Mouse (Mus musculus): Measurements from ENCODE around the gene Cox10. TPM values are rescaled to one million over a fixed set of nuclear protein-coding genes. Genes with fewer than 3 reads are reported as not detected.
A peak's percentile ranks its signal among the peaks of the same experiment; 100 is the strongest.

Gene Cox10
- polyA plus RNA-seq, 1 experiment from 2014 or later = 42.7 TPM

GRCm38 (mm10) chr11:63967641-63968387, 111.5 kb downstream of the Cox10 start:
- H3K27ac ChIP-seq (ENCODE audit: low read length) = no peak overlapping the region
- no peak overlapping the region for H3K4me3 ChIP-seq (ENCODE audit: low read length)
- WGBS = 76% methylated on average over 9 of the region's 9 CpGs

GRCm38 (mm10) chr11:63965437-63965836, 113.8 kb downstream of the Cox10 start:
- no peak overlapping the region for H3K27ac ChIP-seq (ENCODE audit: low read length)
- no peak for ATAC-seq (replicated peaks; ENCODE audit: extremely low read depth, insufficient read depth, low FRiP score)
- H3K4me2 ChIP-seq (ENCODE audit: low read depth, low read length) = no peak overlapping the region
- H3K9ac ChIP-seq (ENCODE audit: low read length) = no peak overlapping the region
- no peaks in the 10 kb centered on the region for H3K9me3 ChIP-seq (replicated peaks; ENCODE audit: control insufficient read depth, low read length)
- no peaks in the 10 kb centered on the region for H3K4me1 ChIP-seq (ENCODE audit: control insufficient read depth, insufficient read depth, low read length)
- no peak overlapping the region for H3K4me3 ChIP-seq (ENCODE audit: low read length)
- WGBS = 60% methylated on average over 5 of the region's 5 CpGs
- H3K27me3 ChIP-seq (ENCODE audit: control insufficient read depth, insufficient read depth, low read length) = no peaks in the 10 kb centered on the region
- H3K36me3 ChIP-seq (ENCODE audit: control insufficient read depth, insufficient read depth) = peaks cover 5% of the 10 kb centered on the region; the same call in 1 of the 2 replicates

More at GRCm38 (mm10) chr11:63967641-63968387, 111.5 kb downstream of the Cox10 start:
- Histone ChIP-seq H3K9ac (ENCODE audit: low read length) (no peak overlapping the region), H3K4me2 (ENCODE audit: low read depth, low read length) (no peak overlapping the region), H3K9me3 (replicated peaks; ENCODE audit: control insufficient read depth, low read length) (no peaks in the 10 kb centered on the region), H3K4me1 (ENCODE audit: control insufficient read depth, insufficient read depth, low read length) (no peaks in the 10 kb centered on the region), H3K27me3 (ENCODE audit: control insufficient read depth, insufficient read depth, low read length) (no peaks in the 10 kb centered on the region), H3K36me3 (ENCODE audit: control insufficient read depth, insufficient read depth) (peaks cover 2% of the 10 kb centered on the region; the same call in 1 of the 2 replicates)
- no peak for ATAC-seq (replicated peaks; ENCODE audit: extremely low read depth, insufficient read depth, low FRiP score)

DNA sequence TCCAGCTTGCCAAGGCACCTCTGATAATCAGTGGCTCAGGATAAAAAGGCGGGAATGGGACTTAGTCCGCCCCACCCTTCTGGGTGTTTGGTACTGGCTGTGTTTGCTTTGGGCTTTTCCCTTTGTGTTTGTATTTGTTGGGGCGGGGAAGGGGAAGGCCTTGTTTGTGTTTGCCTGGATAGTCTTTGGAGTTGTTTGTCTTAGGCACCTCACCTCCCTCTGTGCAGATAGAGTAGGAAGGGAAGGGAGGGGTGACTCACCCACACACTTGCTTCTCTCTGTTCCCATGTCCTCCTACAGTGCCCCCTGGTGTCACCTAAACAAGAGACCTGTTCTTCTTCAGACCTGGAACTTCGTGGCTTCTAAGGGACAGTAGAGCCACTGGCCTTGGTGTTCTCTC, 122.1 kb downstream of the Cox10 start:
- Histone ChIP-seq H3K4me1 (ENCODE audit: control insufficient read depth, insufficient read depth, low read length) (peaks cover 3% of the 10 kb centered on the region; the same call in 1 of the 2 replicates), H3K27ac (ENCODE audit: low read length) (no peak overlapping the region), H3K27me3 (ENCODE audit: control insufficient read depth, insufficient read depth, low read length) (no peaks in the 10 kb centered on the region), H3K4me2 (ENCODE audit: low read depth, low read length) (no peak overlapping the region), H3K9me3 (replicated peaks; ENCODE audit: control insufficient read depth, low read length) (no peaks in the 10 kb centered on the region), H3K36me3 (ENCODE audit: control insufficient read depth, insufficient read depth) (no peaks in the 10 kb centered on the region), H3K9ac (ENCODE audit: low read length) (no peak overlapping the region), H3K4me3 (ENCODE audit: low read length) (no peak overlapping the region)
- WGBS = 53% methylated on average over 4 of the region's 4 CpGs
- ATAC-seq (replicated peaks; ENCODE audit: extremely low read depth, insufficient read depth, low FRiP score) = no peak; the same call in 1 of the 2 replicates

DNA sequence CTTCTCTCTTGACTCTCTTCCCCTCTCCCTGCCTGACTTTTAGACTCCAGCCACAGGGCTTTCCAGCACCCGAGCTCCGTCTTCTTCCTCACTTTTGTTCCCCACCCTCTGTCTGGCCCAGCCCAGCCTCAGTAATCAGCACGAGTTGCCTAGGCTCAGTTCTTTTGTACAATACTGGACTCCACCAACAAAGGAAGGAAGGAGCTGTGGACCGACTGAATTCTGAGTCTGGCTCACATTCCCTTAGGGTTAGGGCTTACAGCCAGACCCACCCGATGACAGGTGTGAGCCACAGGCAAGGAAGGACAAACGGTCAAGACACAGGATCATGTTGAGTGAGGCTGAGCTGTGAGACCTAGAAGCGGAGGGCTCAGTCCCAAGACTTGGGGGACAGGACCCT, 122.5 kb downstream of the Cox10 start:
- Histone ChIP-seq H3K4me3 (ENCODE audit: low read length) (no peak overlapping the region), H3K27me3 (ENCODE audit: control insufficient read depth, insufficient read depth, low read length) (no peaks in the 10 kb centered on the region), H3K36me3 (ENCODE audit: control insufficient read depth, insufficient read depth) (no peaks in the 10 kb centered on the region), H3K4me2 (ENCODE audit: low read depth, low read length) (no peak overlapping the region), H3K27ac (ENCODE audit: low read length) (no peak overlapping the region), H3K9ac (ENCODE audit: low read length) (no peak overlapping the region), H3K9me3 (replicated peaks; ENCODE audit: control insufficient read depth, low read length) (no peaks in the 10 kb centered on the region), H3K4me1 (ENCODE audit: control insufficient read depth, insufficient read depth, low read length) (peaks cover 6% of the 10 kb centered on the region; the same call in 1 of the 2 replicates)
- WGBS = 34% methylated on average over 7 of the region's 7 CpGs
- no peak for ATAC-seq (replicated peaks; ENCODE audit: extremely low read depth, insufficient read depth, low FRiP score)

DNA sequence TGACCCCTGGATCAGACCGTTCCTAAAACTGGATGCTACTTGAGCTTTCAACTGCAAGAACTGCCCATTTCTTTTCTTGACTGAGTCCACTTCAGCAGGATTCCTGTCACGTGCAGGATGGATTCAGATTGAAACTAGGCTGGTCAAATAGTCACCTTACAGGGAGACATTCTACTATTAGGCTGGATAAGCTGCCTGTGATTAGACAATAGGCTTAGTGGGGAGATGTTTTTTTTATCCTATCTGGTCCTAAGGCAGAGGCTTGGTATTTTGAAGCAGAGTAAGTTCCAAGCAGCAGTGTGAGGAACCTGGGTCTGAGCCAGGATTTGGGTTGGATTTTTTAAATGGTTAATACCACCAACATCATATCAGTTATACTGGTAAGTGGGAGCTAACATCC, 125.4 kb downstream of the Cox10 start:
- H3K9me3 ChIP-seq (replicated peaks; ENCODE audit: control insufficient read depth, low read length) = no peaks in the 10 kb centered on the region
- ATAC-seq (replicated peaks; ENCODE audit: extremely low read depth, insufficient read depth, low FRiP score) = no peak
- no peak overlapping the region for H3K9ac ChIP-seq (ENCODE audit: low read length)
- no peaks in the 10 kb centered on the region for H3K36me3 ChIP-seq (ENCODE audit: control insufficient read depth, insufficient read depth)
- H3K27me3 ChIP-seq (ENCODE audit: control insufficient read depth, insufficient read depth, low read length) = no peaks in the 10 kb centered on the region
- H3K4me1 ChIP-seq (ENCODE audit: control insufficient read depth, insufficient read depth, low read length) = peaks cover 6% of the 10 kb centered on the region; the same call in 1 of the 2 replicates
- no peak overlapping the region for H3K4me3 ChIP-seq (ENCODE audit: low read length)
- 84% methylated on average over 2 of the region's 2 CpGs for WGBS
- H3K4me2 ChIP-seq (ENCODE audit: low read depth, low read length) = no peak overlapping the region
- H3K27ac ChIP-seq (ENCODE audit: low read length) = no peak overlapping the region

DNA sequence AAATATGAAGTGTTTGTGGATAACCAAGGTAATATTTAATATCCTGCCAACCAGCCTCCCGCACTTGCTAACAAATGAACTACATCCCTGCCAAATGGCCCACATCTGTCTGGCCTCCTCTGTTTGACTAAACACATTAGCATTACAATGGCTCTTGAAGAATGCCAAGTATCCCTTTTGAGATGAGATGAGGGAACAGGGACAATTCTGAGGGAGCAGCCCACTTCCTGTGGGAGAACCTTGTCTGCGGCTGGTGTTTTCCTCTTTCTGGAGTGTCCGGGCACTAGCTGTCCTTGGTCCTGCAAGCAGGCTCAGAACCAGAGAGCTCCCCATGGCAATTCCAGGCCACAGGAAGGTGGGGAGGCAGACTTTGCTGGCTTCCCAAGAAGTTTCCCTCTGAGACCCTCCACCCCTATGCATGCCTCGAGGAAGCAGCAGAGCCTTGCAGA, 126.5 kb downstream of the Cox10 start:
- H3K4me2 ChIP-seq (ENCODE audit: low read depth, low read length) = peak overlapping the region; percentile 45; the same call in 1 of the 2 replicates
- H3K9ac ChIP-seq (ENCODE audit: low read length) = no peak overlapping the region
- H3K4me3 ChIP-seq (ENCODE audit: low read length) = no peak overlapping the region
- ATAC-seq (replicated peaks; ENCODE audit: extremely low read depth, insufficient read depth, low FRiP score) = no peak
- 58% methylated on average over 4 of the region's 4 CpGs for WGBS
- H3K36me3 ChIP-seq (ENCODE audit: control insufficient read depth, insufficient read depth) = no peaks in the 10 kb centered on the region
- H3K27me3 ChIP-seq (ENCODE audit: control insufficient read depth, insufficient read depth, low read length) = no peaks in the 10 kb centered on the region
- H3K27ac ChIP-seq (ENCODE audit: low read length) = no peak overlapping the region
- H3K9me3 ChIP-seq (replicated peaks; ENCODE audit: control insufficient read depth, low read length) = no peaks in the 10 kb centered on the region
- peaks cover 6% of the 10 kb centered on the region; the same call in 1 of the 2 replicates for H3K4me1 ChIP-seq (ENCODE audit: control insufficient read depth, insufficient read depth, low read length)

- peak overlapping the region; percentile 45 for H3K4me2 ChIP-seq (ENCODE audit: low read depth, low read length)
- H3K9me3 ChIP-seq (replicated peaks; ENCODE audit: control insufficient read depth, low read length) = no peaks in the 10 kb centered on the region
- H3K36me3 ChIP-seq (ENCODE audit: control insufficient read depth, insufficient read depth) = no peaks in the 10 kb centered on the region
- 8% methylated on average over 19 of the region's 19 CpGs for WGBS
- H3K4me3 ChIP-seq (ENCODE audit: low read length) = peak overlapping the region; percentile 33
- peak; percentile 76 for ATAC-seq (replicated peaks; ENCODE audit: extremely low read depth, insufficient read depth, low FRiP score)
- H3K4me1 ChIP-seq (ENCODE audit: control insufficient read depth, insufficient read depth, low read length) = peaks cover 12% of the 10 kb centered on the region
- no peak overlapping the region for H3K9ac ChIP-seq (ENCODE audit: low read length)
- H3K27ac ChIP-seq (ENCODE audit: low read length) = no peak overlapping the region
- no peaks in the 10 kb centered on the region for H3K27me3 ChIP-seq (ENCODE audit: control insufficient read depth, insufficient read depth, low read length)
Measured at GRCm38 (mm10) chr11:63951831-63952631, 127.2 kb downstream of the Cox10 start.

DNA sequence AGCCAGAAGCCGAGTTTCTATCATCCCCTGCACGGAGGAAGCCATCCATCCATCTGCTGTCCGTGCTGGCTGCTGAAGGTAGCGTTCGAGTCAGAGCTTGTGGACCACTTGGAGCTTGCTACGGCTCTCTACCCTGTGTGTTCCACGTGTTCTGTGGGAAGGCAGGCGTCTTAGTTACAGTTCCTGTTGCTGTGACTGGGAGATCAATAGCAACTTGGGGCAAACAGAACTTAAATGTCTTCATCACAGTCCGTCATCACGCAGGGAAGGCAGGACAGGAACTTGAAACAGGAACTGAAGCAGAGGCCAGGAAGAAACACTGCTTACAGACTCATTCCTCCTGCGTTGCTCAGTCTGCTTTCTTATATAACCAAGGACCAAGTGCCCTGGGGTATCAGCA, 130.9 kb downstream of the Cox10 start:
- Histone ChIP-seq H3K9me3 (replicated peaks; ENCODE audit: control insufficient read depth, low read length) (no peaks in the 10 kb centered on the region), H3K4me3 (ENCODE audit: low read length) (no peak overlapping the region), H3K4me1 (ENCODE audit: control insufficient read depth, insufficient read depth, low read length) (peaks cover 17% of the 10 kb centered on the region), H3K9ac (ENCODE audit: low read length) (no peak overlapping the region), H3K27me3 (ENCODE audit: control insufficient read depth, insufficient read depth, low read length) (no peaks in the 10 kb centered on the region), H3K27ac (ENCODE audit: low read length) (no peak overlapping the region), H3K36me3 (ENCODE audit: control insufficient read depth, insufficient read depth) (no peaks in the 10 kb centered on the region), H3K4me2 (ENCODE audit: low read depth, low read length) (no peak overlapping the region)
- no peak for ATAC-seq (replicated peaks; ENCODE audit: extremely low read depth, insufficient read depth, low FRiP score)
- WGBS = 86% methylated on average over 11 of the region's 11 CpGs

DNA sequence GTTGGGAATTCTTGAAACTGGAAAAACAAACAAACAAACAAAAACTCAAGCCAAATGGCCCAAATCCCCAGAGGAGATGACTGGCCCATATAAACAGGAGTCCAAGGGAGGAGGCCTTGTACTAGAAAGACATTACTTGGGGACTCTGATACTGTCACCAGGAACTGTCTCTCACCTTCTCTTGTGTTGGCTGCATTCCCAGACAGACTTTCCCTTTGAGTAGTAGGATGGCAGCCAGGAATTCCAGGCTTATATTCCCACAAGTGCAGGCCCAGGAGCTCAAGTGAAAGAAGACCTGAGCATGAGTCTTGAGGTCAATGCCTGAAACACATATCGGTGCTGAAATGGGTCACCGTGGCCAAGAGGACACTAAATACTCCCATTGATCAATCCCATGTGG, 132.2 kb downstream of the Cox10 start:
- Histone ChIP-seq H3K27ac (ENCODE audit: low read length) (peak overlapping the region; percentile 36; the same call in 1 of the 2 replicates), H3K4me1 (ENCODE audit: control insufficient read depth, insufficient read depth, low read length) (peaks cover 14% of the 10 kb centered on the region)
- 37% methylated on average over 2 of the region's 2 CpGs for WGBS

More for the DNA sequence above, 132.2 kb downstream of the Cox10 start:
- Histone ChIP-seq H3K36me3 (ENCODE audit: control insufficient read depth, insufficient read depth) (no peaks in the 10 kb centered on the region), H3K4me3 (ENCODE audit: low read length) (no peak overlapping the region), H3K4me2 (ENCODE audit: low read depth, low read length) (no peak overlapping the region), H3K9me3 (replicated peaks; ENCODE audit: control insufficient read depth, low read length) (no peaks in the 10 kb centered on the region), H3K9ac (ENCODE audit: low read length) (no peak overlapping the region), H3K27me3 (ENCODE audit: control insufficient read depth, insufficient read depth, low read length) (no peaks in the 10 kb centered on the region)
- ATAC-seq (replicated peaks; ENCODE audit: extremely low read depth, insufficient read depth, low FRiP score) = no peak
